Mouse (Mus musculus) thymus, postnatal 14 days (tissue): ENCODE data around the gene Smcr8.

Experiments
- DNase-seq: peaks from one replicate; pipeline ENCODE4 v3.0.0; 2021

Gene Smcr8

DNA sequence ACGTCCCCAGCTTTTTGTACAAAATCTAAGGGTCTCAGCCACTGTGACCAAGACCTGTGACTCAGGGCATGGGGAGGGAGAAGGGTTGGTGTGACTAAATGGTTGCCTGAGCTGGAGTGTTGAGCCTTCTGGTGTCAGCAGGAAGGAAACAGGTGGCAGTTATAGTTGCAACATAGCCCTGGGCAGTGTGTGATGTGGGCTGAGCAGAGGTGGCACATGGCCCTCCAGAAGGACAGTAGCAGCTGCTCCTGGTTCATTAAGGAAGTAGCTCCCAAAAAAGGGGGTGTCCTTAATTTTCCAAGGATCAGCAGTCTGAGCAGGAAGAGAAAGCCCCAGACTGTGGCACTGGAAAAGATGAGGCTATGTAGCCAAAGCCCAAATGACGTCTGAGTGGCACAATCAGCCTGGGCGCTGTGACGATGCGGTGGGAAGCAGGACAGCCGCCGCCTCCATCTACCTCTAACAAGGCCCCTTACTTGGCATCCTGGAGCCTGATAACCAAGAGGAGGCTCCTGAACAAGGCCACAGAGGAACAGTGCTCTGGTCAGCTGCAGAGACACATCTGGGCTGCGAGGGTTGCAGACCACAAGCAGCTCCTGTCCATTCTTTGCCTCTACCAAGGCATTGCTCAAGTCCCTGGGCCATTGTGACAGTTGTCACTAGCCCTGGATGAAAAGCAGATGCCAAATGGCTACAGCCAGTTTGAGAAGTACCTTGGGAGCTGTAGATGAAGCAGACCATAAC, 7.0 kb downstream of the Smcr8 start:
- no peak for DNase-seq

DNA sequence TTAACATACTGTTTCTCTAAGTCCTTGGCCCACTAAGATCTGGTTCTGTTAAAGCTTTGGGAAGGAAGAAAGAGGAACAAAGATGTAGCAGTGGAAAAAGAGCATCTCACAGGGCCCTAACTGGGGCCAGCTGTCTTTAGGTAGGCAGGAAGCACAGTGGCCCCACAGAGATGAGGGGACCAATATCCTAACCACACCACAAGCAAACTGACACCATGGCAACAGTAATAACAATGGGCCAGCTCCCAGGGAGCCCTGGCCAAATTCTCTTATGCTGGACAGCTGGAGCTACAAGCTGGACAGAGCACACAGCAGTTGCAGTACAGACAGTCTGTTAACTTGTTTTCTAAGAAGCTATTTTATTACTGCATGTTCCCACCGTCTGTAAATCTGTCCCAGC, 10.3 kb downstream of the Smcr8 start:
- DNase-seq: no peak

GRCm38 (mm10) chr11:60790472-60790871, 13.1 kb downstream of the Smcr8 start:
- no peak for DNase-seq

- no peak for DNase-seq
Observed at GRCm38 (mm10) chr11:60796342-60796741, 19.0 kb downstream of the Smcr8 start.

DNA sequence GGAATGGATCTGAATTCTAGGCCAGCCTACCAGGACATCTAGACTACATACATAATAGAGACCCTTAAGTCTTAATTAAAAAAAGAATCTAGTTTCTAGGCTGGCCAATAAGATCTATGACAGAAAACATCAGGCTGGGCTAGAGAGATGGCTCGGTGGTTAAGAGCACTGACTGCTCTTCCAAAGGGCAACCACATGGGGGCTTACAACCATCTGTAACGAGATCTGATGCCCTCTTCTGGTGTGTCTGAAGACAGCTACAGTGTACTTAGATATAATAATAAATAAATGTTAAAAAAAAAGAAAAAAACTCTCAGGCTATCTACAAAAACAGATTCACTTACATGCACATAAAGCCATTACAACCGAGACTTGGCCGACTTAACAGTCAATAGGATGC, 22.7 kb downstream of the Smcr8 start:
- no peak for DNase-seq

DNA sequence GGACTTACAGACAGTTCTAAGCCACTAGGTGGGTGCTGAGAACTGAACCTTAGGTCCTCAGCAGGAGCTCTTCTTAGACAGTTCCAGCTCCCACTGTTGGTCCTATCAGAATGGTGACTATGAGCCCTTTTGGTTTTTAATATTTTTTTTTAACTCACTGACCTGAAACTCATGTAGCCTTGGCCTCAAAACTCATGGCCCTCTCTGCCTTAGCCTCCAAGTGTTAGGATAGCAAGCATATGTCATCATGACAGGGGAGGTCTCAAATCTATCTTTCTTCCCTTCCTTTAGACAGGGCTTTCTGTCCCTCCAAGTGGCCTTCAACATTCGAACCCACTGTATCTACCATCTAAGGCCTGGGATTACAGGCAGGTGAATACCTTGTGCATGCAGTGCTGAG, 23.6 kb downstream of the Smcr8 start:
- no peak for DNase-seq

- no peak for DNase-seq
Observed at GRCm38 (mm10) chr11:60808286-60809070, 31.2 kb downstream of the Smcr8 start.

GRCm38 (mm10) chr11:60809546-60809945, 32.2 kb downstream of the Smcr8 start:
- DNase-seq: no peak

GRCm38 (mm10) chr11:60810046-60810965, 33.0 kb downstream of the Smcr8 start:
- DNase-seq: no peak

GRCm38 (mm10) chr11:60811054-60811460, 33.7 kb downstream of the Smcr8 start:
- DNase-seq: peak; percentile 96

- peak; percentile 7 for DNase-seq
Observed at GRCm38 (mm10) chr11:60811618-60812017, 34.3 kb downstream of the Smcr8 start, which contains the start of gene Shmt1. Gene Shmt1 (minus strand): TSS chr11:60811718.

GRCm38 (mm10) chr11:60816398-60816797, 39.1 kb downstream of the Smcr8 start:
- DNase-seq: no peak

DNA sequence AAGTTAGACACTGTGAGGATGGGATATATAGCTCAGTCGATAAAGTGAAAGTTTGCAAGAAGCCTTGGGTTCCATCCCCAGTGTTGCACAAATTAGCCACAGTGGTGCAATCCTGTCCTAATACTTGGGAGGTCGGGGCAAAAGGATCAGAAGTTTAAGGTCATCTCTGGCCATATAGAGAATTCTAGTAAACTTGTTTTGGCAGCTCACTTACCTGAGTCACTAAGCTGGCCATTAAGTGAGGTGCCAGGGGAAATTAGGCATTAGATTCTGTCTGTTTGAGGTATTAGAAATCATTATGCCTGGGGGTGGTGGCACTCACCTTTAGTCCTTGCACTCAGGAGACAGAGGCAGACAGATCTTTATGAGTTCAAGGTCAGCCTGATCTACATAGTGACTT, 46.4 kb downstream of the Smcr8 start:
- no peak for DNase-seq

- no peak for DNase-seq
Observed at GRCm38 (mm10) chr11:60825191-60825590, 47.9 kb downstream of the Smcr8 start.

DNA sequence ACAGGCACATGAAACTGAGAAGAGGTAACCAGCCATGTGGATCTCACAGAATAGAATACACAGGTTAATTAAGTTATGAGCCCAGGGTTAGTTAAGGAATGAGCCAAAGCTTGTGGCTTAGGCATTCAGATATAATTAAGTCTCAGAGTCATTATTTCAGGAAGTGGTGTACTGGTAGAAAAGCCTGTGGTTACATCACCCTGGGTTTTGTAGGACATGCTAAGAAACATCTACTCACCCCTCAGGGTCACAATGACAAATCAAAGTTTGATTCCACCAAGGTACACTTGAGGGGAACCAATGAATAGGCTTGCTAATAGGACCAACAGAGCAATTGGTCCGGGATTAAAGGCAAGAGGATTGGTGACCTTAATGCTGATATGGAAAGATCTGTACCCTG, 49.4 kb downstream of the Smcr8 start:
- no peak for DNase-seq

- no peak for DNase-seq
Observed at GRCm38 (mm10) chr11:60827241-60827945, 50.1 kb downstream of the Smcr8 start.

GRCm38 (mm10) chr11:60828903-60829302, 51.6 kb downstream of the Smcr8 start:
- no peak for DNase-seq

GRCm38 (mm10) chr11:60830433-60831052, 53.2 kb downstream of the Smcr8 start, which contains the start of gene Dhrs7b:
Gene Dhrs7b (plus strand): TSS chr11:60830631.
- peak; percentile 84 for DNase-seq

DNA sequence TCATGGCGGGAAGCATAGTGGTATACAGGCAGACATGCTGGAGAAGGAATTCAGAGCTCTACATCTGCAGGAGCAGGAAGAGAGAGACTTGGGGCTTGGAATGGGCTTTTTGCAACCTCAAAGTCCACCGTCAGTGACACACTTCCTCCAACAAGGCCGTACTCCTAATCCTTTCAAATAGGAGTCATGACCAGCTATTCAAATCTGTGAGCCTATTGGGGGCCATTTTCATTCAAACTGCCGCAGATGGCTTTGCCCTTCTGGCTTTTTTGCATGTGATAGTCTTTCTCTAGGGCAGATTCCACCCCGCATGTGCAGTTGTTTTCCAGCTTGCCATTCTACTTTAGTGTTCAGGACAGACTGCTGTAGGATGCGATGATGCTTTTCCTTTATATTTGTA, 59.6 kb downstream of the Smcr8 start:
- no peak for DNase-seq
